Mouse (Mus musculus) central nervous system, embryonic 14 days (tissue): Measurements from ENCODE around the gene Glrx5. TPM values are rescaled to one million over a fixed set of nuclear protein-coding genes. Genes with fewer than 3 reads are reported as not detected.

Source experiments
- polyA plus RNA-seq: library from polyadenylated mRNA; depleted of rRNA; stranded (reverse); fragments of >200 nt; gene quantifications from 2 replicates; pipeline ENCODE4 v1.2.3, GENCODE M21; 2012; rRNA removed

Gene Glrx5
- polyA plus RNA-seq: 76.2 and 76.7 TPM in 2 replicates

GRCm38 (mm10) chr12:105032147-105032831 is at the start of gene Glrx5:
Glrx5 (plus strand) TSS chr12:105032688.

GRCm38 (mm10) chr12:105009370-105010212 is 22.9 kb upstream of the Glrx5 start, which contains the start of gene Syne3:
Syne3 (minus strand) TSS chr12:105009809.

Other genes with a start within 250 kb of the Glrx5 start
- gene Clmn, start 167.6 kb upstream of the Glrx5 start, polyA plus RNA-seq: 2.4 and 4.4 TPM in 2 replicates
- 0.44 and 0.83 TPM in 2 replicates for gene Syne3, start 22.9 kb upstream of the Glrx5 start, polyA plus RNA-seq
- 0.11 TPM in 1 of 2 replicates, not detected in the other for gene Tcl1b2, start 113.3 kb downstream of the Glrx5 start, polyA plus RNA-seq
- not detected in 2 replicates for gene Tcl1b1, start 127.0 kb downstream of the Glrx5 start, polyA plus RNA-seq
- gene Tcl1b5, start 143.7 kb downstream of the Glrx5 start, polyA plus RNA-seq: not detected in 2 replicates
- gene Tcl1b3, start 158.4 kb downstream of the Glrx5 start, polyA plus RNA-seq: not detected in 2 replicates
- not detected in 2 replicates for gene Tcl1b4, start 169.3 kb downstream of the Glrx5 start, polyA plus RNA-seq
- gene Tcl1, start 190.1 kb downstream of the Glrx5 start, polyA plus RNA-seq: not detected in 2 replicates